26 mouse cellular contexts compared by ENCODE assay signal in genomic region chr16:50415406-50415805, GRCm38 (mm10).
"Had no signal": no experiment of that assay in that cellular context is flagged by ENCODE, and none has a peak within 500 bp of the region (broad histone marks: within the 10 kb centered on the region; RNA-seq: fewer than 3 reads in every experiment).

No protein-coding gene starts in this region.

- H3K4me3 ChIP-seq: heart, embryonic 10.5 days; heart, embryonic 12.5 days; hindbrain, embryonic 10.5 days; hindbrain, embryonic 12.5 days; intestine, embryonic 15.5 days; layer of hippocampus, adult 2 months; left cerebral cortex, adult 2 months; limb, embryonic 10.5 days; limb, embryonic 12.5 days; liver, embryonic 13.5 days; liver, embryonic 15.5 days had no signal

- H3K36me3 ChIP-seq: intestine, embryonic 15.5 days; liver, embryonic 13.5 days; liver, embryonic 15.5 days had no signal

- DNase-seq: gastrocnemius, postnatal 25 days; heart, adult 18-20 months; heart, postnatal 10 days; heart, postnatal 4 days; kidney, adult 18-20 months; kidney, adult 8-10 months; kidney, postnatal 10 days; kidney, postnatal 25 days; kidney, postnatal 4 days; liver; liver, embryonic 13.5 days had no signal

- H3K9ac ChIP-seq: heart, embryonic 12.5 days; hindbrain, embryonic 12.5 days; hindbrain, embryonic 14.5 days; intestine, embryonic 15.5 days; limb, embryonic 12.5 days; liver, embryonic 13.5 days; liver, embryonic 15.5 days had no signal

- H3K9me3 ChIP-seq: heart, embryonic 10.5 days; heart, embryonic 12.5 days; hindbrain, embryonic 10.5 days; hindbrain, embryonic 12.5 days; intestine, embryonic 15.5 days; limb, embryonic 10.5 days; limb, embryonic 12.5 days; liver, embryonic 13.5 days; liver, embryonic 15.5 days had no signal

- H3K27me3 ChIP-seq: heart, embryonic 12.5 days; hindbrain, embryonic 12.5 days; intestine, embryonic 15.5 days; limb, embryonic 12.5 days; liver, embryonic 13.5 days; liver, embryonic 15.5 days had no signal

- H3K27ac ChIP-seq: heart, embryonic 10.5 days; hindbrain, embryonic 10.5 days; hindbrain, embryonic 12.5 days; hindbrain, embryonic 14.5 days; intestine, embryonic 15.5 days; layer of hippocampus, adult 2 months; left cerebral cortex, adult 2 months; limb, embryonic 10.5 days; limb, embryonic 12.5 days; liver, embryonic 13.5 days; liver, embryonic 15.5 days had no signal

- H3K4me1 ChIP-seq: heart, embryonic 10.5 days; hindbrain, embryonic 10.5 days; hindbrain, embryonic 12.5 days; intestine, embryonic 15.5 days; liver, embryonic 13.5 days; liver, embryonic 15.5 days had no signal

- ATAC-seq: hindbrain, embryonic 16.5 days; inflammation-experienced regulatory T-cells, adult 6 months; intestine, embryonic 15.5 days; intestine, postnatal 0 days had no signal

- H3K4me2 ChIP-seq: heart, embryonic 12.5 days; hindbrain, embryonic 12.5 days; hindbrain, embryonic 14.5 days; intestine, embryonic 15.5 days; limb, embryonic 12.5 days; liver, embryonic 11.5 days; liver, embryonic 13.5 days; liver, embryonic 15.5 days had no signal
